Mouse (Mus musculus) forebrain, embryonic 11.5 days (tissue): ENCODE data around the gene Anxa6. TPM values are rescaled to one million over a fixed set of nuclear protein-coding genes. Genes with fewer than 3 reads are reported as not detected.

Experiments
- ATAC-seq: fragments of 200-750 bp; cut with Nextera tagmentation; replicated peaks from 2 replicates; pipeline ENCODE4 v1.8.0; 2017; ENCODE audit warnings: moderate TSS enrichment; ENCODE audit not compliant: low FRiP score
- DNase-seq: peaks from one replicate; pipeline ENCODE4 v3.0.0-alpha.2; 2017; ENCODE audit warnings: low spot score
- H3K27ac ChIP-seq: fragments of 300-500 bp; sonication (generic); 2 replicates; pipeline ENCODE4 v1.5.1; 2014; ENCODE audit warnings: low read depth, low read length
- H3K27me3 ChIP-seq: fragments of 300-500 bp; sonication (generic); 2 replicates; pipeline ENCODE4 v1.6.1; 2014; ENCODE audit warnings: mild to moderate bottlenecking, low read length, mixed read lengths; ENCODE audit not compliant: control insufficient read depth, insufficient read depth
- H3K36me3 ChIP-seq: fragments of 300-500 bp; sonication (generic); 2 replicates; pipeline ENCODE4 v1.6.1; 2014; ENCODE audit warnings: mild to moderate bottlenecking, low read length, moderate library complexity, mixed read lengths; ENCODE audit not compliant: control insufficient read depth, insufficient read depth
- H3K4me1 ChIP-seq: fragments of 300-500 bp; sonication (generic); replicated peaks from 2 replicates; pipeline ENCODE4 v1.6.1; 2014; ENCODE audit warnings: low read length, mixed read lengths; ENCODE audit not compliant: control insufficient read depth, insufficient read depth
- H3K4me2 ChIP-seq: fragments of 300-500 bp; sonication (generic); 2 replicates; pipeline ENCODE4 v1.6.1; 2014; ENCODE audit warnings: low read depth, mild to moderate bottlenecking, low read length, moderate library complexity, mixed read lengths; ENCODE audit not compliant: severe bottlenecking
- H3K4me3 ChIP-seq: fragments of 300-500 bp; sonication (generic); 2 replicates; pipeline ENCODE4 v1.5.1; 2014; ENCODE audit warnings: low read depth, low read length
- H3K9ac ChIP-seq: fragments of 300-500 bp; sonication (generic); 2 replicates; pipeline ENCODE4 v1.6.1; 2014; ENCODE audit warnings: low read length
- H3K9me3 ChIP-seq: fragments of 300-500 bp; sonication (generic); 2 replicates; pipeline ENCODE4 v1.6.1; 2016; ENCODE audit warnings: low read length, mixed read lengths; ENCODE audit not compliant: control insufficient read depth
- WGBS: fragments of 180-500 bp; shearing (Covaris S2); extraction: QIAGEN DNeasy Blood & Tissue Kit; methylation state at CpG from one replicate; pipeline ENCODE4 v1.1.7; 2014; 5-methylcytosine and 5-hydroxymethylcytosine counted together
- polyA plus RNA-seq: library from polyadenylated mRNA; unstranded; fragments of >200 nt; fragmentation: Nextera tagmentation; extraction: Ambion mirVana; gene quantifications from 2 replicates; pipeline ENCODE4 v1.2.1, GENCODE M21; 2014

Anxa6 gene
- polyA plus RNA-seq, 1 experiment from 2014 or later = 59.6 TPM

DNA sequence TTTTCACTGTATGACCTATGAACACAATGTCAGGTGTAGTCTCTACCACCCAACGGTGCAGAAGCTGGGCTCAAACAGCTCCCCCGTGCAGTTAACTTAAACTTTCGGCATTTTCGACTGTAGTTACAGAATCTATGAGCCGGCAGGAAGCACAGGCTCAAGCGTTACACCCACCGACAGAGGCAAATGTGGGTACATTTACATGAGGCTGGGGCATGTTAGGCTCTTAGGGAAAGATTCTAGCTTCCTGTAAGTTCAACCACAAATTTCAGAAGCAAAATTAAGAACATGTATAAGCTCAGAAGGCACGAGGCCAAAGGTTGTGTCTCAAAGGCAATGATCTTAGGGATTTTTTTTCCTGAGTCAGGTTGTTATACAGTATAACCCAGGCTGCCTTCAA, 39.2 kb upstream of the Anxa6 start:
- H3K36me3 ChIP-seq = no peaks in the 10 kb centered on the region
- 89% methylated on average over 8 of the region's 8 CpGs for WGBS
- H3K9me3 ChIP-seq = no peaks in the 10 kb centered on the region
- no peak for ATAC-seq
- DNase-seq = no peak
- H3K27ac ChIP-seq = no peak overlapping the region
- H3K4me3 ChIP-seq = no peak overlapping the region
- H3K4me2 ChIP-seq = no peak overlapping the region
- peaks cover 2% of the 10 kb centered on the region; the same call in 1 of the 2 replicates for H3K4me1 ChIP-seq
- 0 out of 2 replicates have a peak, but pooled peaks cover 3% of the 10 kb centered on the region for H3K27me3 ChIP-seq
- no peak overlapping the region for H3K9ac ChIP-seq

GRCm38 (mm10) chr11:55071344-55071743, 38.1 kb upstream of the Anxa6 start:
- no peak overlapping the region for H3K4me2 ChIP-seq

GRCm38 (mm10) chr11:55069023-55069422, 35.8 kb upstream of the Anxa6 start:
- Histone ChIP-seq H3K9ac (no peak overlapping the region), H3K27ac (no peak overlapping the region), H3K4me3 (no peak overlapping the region), H3K4me2 (no peak overlapping the region), H3K36me3 (no peaks in the 10 kb centered on the region), H3K9me3 (no peaks in the 10 kb centered on the region), H3K27me3 (no peaks in the 10 kb centered on the region), H3K4me1 (no peaks in the 10 kb centered on the region)
- DNase-seq = no peak
- no peak for ATAC-seq
- 42% methylated on average over 2 of the region's 2 CpGs for WGBS

More at GRCm38 (mm10) chr11:55071344-55071743, 38.1 kb upstream of the Anxa6 start:
- Histone ChIP-seq H3K9ac (no peak overlapping the region), H3K27ac (no peak overlapping the region), H3K36me3 (no peaks in the 10 kb centered on the region), H3K27me3 (no peaks in the 10 kb centered on the region), H3K4me1 (no peaks in the 10 kb centered on the region), H3K4me3 (no peak overlapping the region), H3K9me3 (no peaks in the 10 kb centered on the region)
- WGBS = 89% methylated on average over 5 of the region's 5 CpGs
- DNase-seq (no peak), ATAC-seq (no peak)

DNA sequence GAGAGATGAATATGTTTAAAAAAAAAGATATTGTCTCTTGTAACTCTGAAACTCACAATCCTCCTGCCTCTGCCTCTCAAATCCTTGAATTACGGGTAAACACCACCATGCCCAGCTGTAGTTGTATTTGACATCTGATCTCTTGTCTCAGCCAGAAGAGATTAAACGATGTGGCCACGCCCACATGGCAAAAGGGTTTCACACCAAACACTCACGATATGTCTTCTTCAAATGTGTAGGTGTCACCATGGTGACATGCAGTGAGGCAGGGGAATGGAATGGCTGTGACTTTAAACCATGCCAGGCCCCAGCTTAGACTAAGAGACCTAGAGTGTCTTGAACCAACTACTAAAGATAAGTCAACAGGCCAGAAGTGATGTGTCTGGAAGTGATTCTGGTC, 33.7 kb upstream of the Anxa6 start:
- no peak overlapping the region for H3K27ac ChIP-seq
- no peaks in the 10 kb centered on the region for H3K4me1 ChIP-seq
- ATAC-seq = no peak
- H3K4me3 ChIP-seq = no peak overlapping the region
- no peaks in the 10 kb centered on the region for H3K36me3 ChIP-seq
- H3K9me3 ChIP-seq = no peaks in the 10 kb centered on the region
- DNase-seq = no peak
- H3K9ac ChIP-seq = no peak overlapping the region
- no peaks in the 10 kb centered on the region for H3K27me3 ChIP-seq
- no peak overlapping the region for H3K4me2 ChIP-seq
- WGBS = 67% methylated on average over 4 of the region's 4 CpGs

GRCm38 (mm10) chr11:55062856-55063255, 29.6 kb upstream of the Anxa6 start:
- ATAC-seq = no peak
- 74% methylated on average over 5 of the region's 5 CpGs for WGBS

GRCm38 (mm10) chr11:55060802-55061201, 27.6 kb upstream of the Anxa6 start:
- H3K9ac ChIP-seq = no peak overlapping the region
- 93% methylated on average over 5 of the region's 5 CpGs for WGBS
- ATAC-seq (no peak), DNase-seq (no peak)
- no peak overlapping the region for H3K4me3 ChIP-seq
- H3K4me2 ChIP-seq = no peak overlapping the region
- H3K9me3 ChIP-seq = no peaks in the 10 kb centered on the region
- H3K36me3 ChIP-seq = no peaks in the 10 kb centered on the region
- H3K4me1 ChIP-seq = no peaks in the 10 kb centered on the region
- H3K27ac ChIP-seq = no peak overlapping the region
- H3K27me3 ChIP-seq = no peaks in the 10 kb centered on the region

More at GRCm38 (mm10) chr11:55062856-55063255, 29.6 kb upstream of the Anxa6 start:
- H3K27ac ChIP-seq = no peak overlapping the region
- H3K9me3 ChIP-seq = no peaks in the 10 kb centered on the region
- DNase-seq = no peak
- no peaks in the 10 kb centered on the region for H3K27me3 ChIP-seq
- no peaks in the 10 kb centered on the region for H3K36me3 ChIP-seq
- no peak overlapping the region for H3K4me3 ChIP-seq
- H3K9ac ChIP-seq = no peak overlapping the region
- no peaks in the 10 kb centered on the region for H3K4me1 ChIP-seq
- H3K4me2 ChIP-seq = no peak overlapping the region

- Histone ChIP-seq H3K27ac (no peak overlapping the region), H3K4me2 (no peak overlapping the region), H3K4me1 (no peaks in the 10 kb centered on the region), H3K27me3 (no peaks in the 10 kb centered on the region), H3K9ac (no peak overlapping the region), H3K4me3 (no peak overlapping the region), H3K9me3 (no peaks in the 10 kb centered on the region), H3K36me3 (no peaks in the 10 kb centered on the region)
- 85% methylated on average over 3 of the region's 3 CpGs for WGBS
- no peak for DNase-seq
- no peak for ATAC-seq
Observed at GRCm38 (mm10) chr11:55057511-55057910, 24.3 kb upstream of the Anxa6 start.

DNA sequence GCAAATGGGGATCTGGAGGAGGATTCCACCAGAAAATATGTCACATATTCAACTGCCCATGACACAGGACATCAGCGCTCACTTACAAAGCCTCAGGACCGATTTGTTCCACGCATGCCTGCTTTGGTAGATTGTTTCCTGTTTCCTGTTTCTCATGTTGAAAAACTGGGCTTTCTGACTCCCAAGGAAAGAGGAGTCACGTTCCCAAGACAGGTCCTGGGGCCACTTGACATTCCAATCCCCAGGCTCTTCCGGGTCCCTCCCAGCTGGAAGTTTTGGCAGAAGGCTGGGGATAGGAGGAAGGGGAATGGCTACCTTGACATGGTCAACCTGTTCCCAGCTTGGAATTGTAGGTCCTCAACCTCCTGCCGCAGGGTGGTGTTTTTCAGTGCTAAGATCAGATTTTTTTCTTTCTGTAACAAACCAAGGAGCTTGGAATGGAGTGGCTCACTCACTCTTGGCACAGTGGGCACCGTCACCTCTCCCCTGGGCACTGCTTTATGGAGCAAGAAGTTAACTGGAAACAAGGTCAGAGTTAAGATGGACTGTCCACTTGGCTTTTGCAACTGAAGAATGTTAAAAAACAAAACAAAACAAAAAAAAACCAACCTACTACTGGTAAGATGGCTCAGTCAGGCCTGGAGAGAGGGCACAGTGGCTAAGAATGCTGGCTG, 17.7 kb upstream of the Anxa6 start:
- WGBS = 83% methylated on average over 7 of the region's 7 CpGs
- Histone ChIP-seq H3K4me2 (no peak overlapping the region), H3K36me3 (no peaks in the 10 kb centered on the region), H3K27ac (no peak overlapping the region), H3K9ac (no peak overlapping the region), H3K4me1 (no peaks in the 10 kb centered on the region), H3K9me3 (no peaks in the 10 kb centered on the region), H3K4me3 (no peak overlapping the region), H3K27me3 (no peaks in the 10 kb centered on the region)
- ATAC-seq (no peak), DNase-seq (no peak)

GRCm38 (mm10) chr11:55046600-55046999, 13.4 kb upstream of the Anxa6 start:
- 59% methylated on average over 5 of the region's 5 CpGs for WGBS
- H3K9me3 ChIP-seq = no peaks in the 10 kb centered on the region
- H3K27ac ChIP-seq = no peak overlapping the region
- DNase-seq = no peak
- no peaks in the 10 kb centered on the region for H3K36me3 ChIP-seq
- no peaks in the 10 kb centered on the region for H3K27me3 ChIP-seq
- no peak for ATAC-seq
- no peaks in the 10 kb centered on the region for H3K4me1 ChIP-seq
- no peak overlapping the region for H3K4me2 ChIP-seq
- no peak overlapping the region for H3K9ac ChIP-seq
- H3K4me3 ChIP-seq = no peak overlapping the region
